Mouse (Mus musculus): ENCODE results near the gene Slc17a2. TPM values are rescaled to one million over a fixed set of nuclear protein-coding genes. Genes with fewer than 3 reads are reported as not detected.

Slc17a2 gene
- polyA plus RNA-seq, 1 experiment from 2014 or later: 0.96 TPM

- Histone ChIP-seq H3K4me3 (replicated peaks; ENCODE audit: low read depth, low read length) (no peak overlapping the region), H3K9me3 (replicated peaks; ENCODE audit: low read length) (no peaks in the 10 kb centered on the region), H3K36me3 (ENCODE audit: insufficient read depth, low read length) (no peaks in the 10 kb centered on the region), H3K4me2 (ENCODE audit: low read length) (no peak overlapping the region), H3K4me1 (replicated peaks; ENCODE audit: insufficient read depth, low read length) (0 out of 2 replicates have a peak, but pooled peaks cover 2% of the 10 kb centered on the region), H3K9ac (ENCODE audit: low read depth, low read length) (no peak overlapping the region), H3K27ac (no peak overlapping the region), H3K27me3 (ENCODE audit: insufficient read depth, low read length) (no peaks in the 10 kb centered on the region)
- no peak for ATAC-seq (replicated peaks; ENCODE audit: low FRiP score, low read depth)
- no peak for TF ChIP-seq CTCF (IDR thresholded peaks at IDR 0.05; ENCODE audit: low read depth)
- DNase-seq (ENCODE audit: low spot score): no peak
- 66% methylated on average over 3 of the region's 3 CpGs for WGBS
Observed at GRCm38 (mm10) chr13:23822213-23822612, 15.4 kb downstream of the Slc17a2 start.

- ATAC-seq (replicated peaks; ENCODE audit: low FRiP score, low read depth): no peak
- Histone ChIP-seq H3K27me3 (ENCODE audit: insufficient read depth, low read length) (no peaks in the 10 kb centered on the region), H3K36me3 (ENCODE audit: insufficient read depth, low read length) (no peaks in the 10 kb centered on the region), H3K4me3 (replicated peaks; ENCODE audit: low read depth, low read length) (no peak overlapping the region), H3K9ac (ENCODE audit: low read depth, low read length) (no peak overlapping the region), H3K9me3 (replicated peaks; ENCODE audit: low read length) (no peaks in the 10 kb centered on the region), H3K4me1 (replicated peaks; ENCODE audit: insufficient read depth, low read length) (no peaks in the 10 kb centered on the region), H3K4me2 (ENCODE audit: low read length) (no peak overlapping the region), H3K27ac (no peak overlapping the region)
- TF ChIP-seq CTCF (IDR thresholded peaks at IDR 0.05; ENCODE audit: low read depth): no peak
- WGBS: 52% methylated on average over 3 of the region's 3 CpGs
- DNase-seq (ENCODE audit: low spot score): no peak
Observed at GRCm38 (mm10) chr13:23826606-23827005, 19.8 kb downstream of the Slc17a2 start.

GRCm38 (mm10) chr13:23833053-23833452 is 26.3 kb downstream of the Slc17a2 start:
- no peak overlapping the region for H3K27ac ChIP-seq
- no peaks in the 10 kb centered on the region for H3K9me3 ChIP-seq (replicated peaks; ENCODE audit: low read length)
- DNase-seq (ENCODE audit: low spot score) (peak; percentile 84), ATAC-seq (replicated peaks; ENCODE audit: low FRiP score, low read depth) (0 out of 2 replicates have a peak, but pooled peaks have one; percentile 63)
- no peak overlapping the region for H3K4me3 ChIP-seq (replicated peaks; ENCODE audit: low read depth, low read length)
- peak; percentile 88 for TF ChIP-seq CTCF (IDR thresholded peaks at IDR 0.05; ENCODE audit: low read depth)
- H3K4me2 ChIP-seq (ENCODE audit: low read length): peak overlapping the region; percentile 21; the same call in 1 of the 2 replicates
- H3K9ac ChIP-seq (ENCODE audit: low read depth, low read length): no peak overlapping the region
- no peaks in the 10 kb centered on the region for H3K27me3 ChIP-seq (ENCODE audit: insufficient read depth, low read length)
- WGBS: 5% methylated on average over 6 of the region's 6 CpGs
- H3K4me1 ChIP-seq (replicated peaks; ENCODE audit: insufficient read depth, low read length): 0 out of 2 replicates have a peak, but pooled peaks cover 4% of the 10 kb centered on the region
- H3K36me3 ChIP-seq (ENCODE audit: insufficient read depth, low read length): no peaks in the 10 kb centered on the region

GRCm38 (mm10) chr13:23834836-23835235 is 28.0 kb downstream of the Slc17a2 start:
- ATAC-seq (replicated peaks; ENCODE audit: low FRiP score, low read depth) (no peak), DNase-seq (ENCODE audit: low spot score) (no peak)
- no peak for TF ChIP-seq CTCF (IDR thresholded peaks at IDR 0.05; ENCODE audit: low read depth)
- H3K4me2 ChIP-seq (ENCODE audit: low read length): no peak overlapping the region
- no peak overlapping the region for H3K4me3 ChIP-seq (replicated peaks; ENCODE audit: low read depth, low read length)
- H3K4me1 ChIP-seq (replicated peaks; ENCODE audit: insufficient read depth, low read length): 0 out of 2 replicates have a peak, but pooled peaks cover 4% of the 10 kb centered on the region
- H3K9me3 ChIP-seq (replicated peaks; ENCODE audit: low read length): no peaks in the 10 kb centered on the region
- H3K27me3 ChIP-seq (ENCODE audit: insufficient read depth, low read length): no peaks in the 10 kb centered on the region
- H3K36me3 ChIP-seq (ENCODE audit: insufficient read depth, low read length): no peaks in the 10 kb centered on the region
- 76% methylated on average over 5 of the region's 5 CpGs for WGBS
- H3K9ac ChIP-seq (ENCODE audit: low read depth, low read length): no peak overlapping the region
- H3K27ac ChIP-seq: no peak overlapping the region

GRCm38 (mm10) chr13:23836630-23837029 is 29.8 kb downstream of the Slc17a2 start:
- no peak overlapping the region for H3K27ac ChIP-seq
- no peaks in the 10 kb centered on the region for H3K27me3 ChIP-seq (ENCODE audit: insufficient read depth, low read length)
- WGBS: 89% methylated on average over 5 of the region's 5 CpGs
- H3K9me3 ChIP-seq (replicated peaks; ENCODE audit: low read length): no peaks in the 10 kb centered on the region
- TF ChIP-seq CTCF (IDR thresholded peaks at IDR 0.05; ENCODE audit: low read depth): no peak
- H3K4me1 ChIP-seq (replicated peaks; ENCODE audit: insufficient read depth, low read length): 0 out of 2 replicates have a peak, but pooled peaks cover 4% of the 10 kb centered on the region
- no peak for DNase-seq (ENCODE audit: low spot score)
- no peak for ATAC-seq (replicated peaks; ENCODE audit: low FRiP score, low read depth)
- no peak overlapping the region for H3K4me2 ChIP-seq (ENCODE audit: low read length)
- no peaks in the 10 kb centered on the region for H3K36me3 ChIP-seq (ENCODE audit: insufficient read depth, low read length)
- H3K9ac ChIP-seq (ENCODE audit: low read depth, low read length): no peak overlapping the region
- H3K4me3 ChIP-seq (replicated peaks; ENCODE audit: low read depth, low read length): no peak overlapping the region

GRCm38 (mm10) chr13:23839308-23839707 is 32.5 kb downstream of the Slc17a2 start, which contains the start of gene Slc17a3:
Slc17a3 (plus strand) TSS chr13:23839434.
- WGBS: 53% methylated on average over 2 of the region's 2 CpGs
- no peaks in the 10 kb centered on the region for H3K9me3 ChIP-seq (replicated peaks; ENCODE audit: low read length)
- 0 out of 2 replicates have a peak, but pooled peaks have one; percentile 7 for TF ChIP-seq CTCF (IDR thresholded peaks at IDR 0.05; ENCODE audit: low read depth)
- H3K4me1 ChIP-seq (replicated peaks; ENCODE audit: insufficient read depth, low read length): no peaks in the 10 kb centered on the region
- H3K27me3 ChIP-seq (ENCODE audit: insufficient read depth, low read length): no peaks in the 10 kb centered on the region
- H3K9ac ChIP-seq (ENCODE audit: low read depth, low read length): no peak within 1 kb of the TSS
- ATAC-seq (replicated peaks; ENCODE audit: low FRiP score, low read depth) (0 out of 2 replicates have a peak, but pooled peaks have one; percentile 36), DNase-seq (ENCODE audit: low spot score) (no peak)
- no peaks in the 10 kb centered on the region for H3K36me3 ChIP-seq (ENCODE audit: insufficient read depth, low read length)
- no peak within 1 kb of the TSS for H3K4me3 ChIP-seq (replicated peaks; ENCODE audit: low read depth, low read length)
- no peak within 1 kb of the TSS for H3K4me2 ChIP-seq (ENCODE audit: low read length)
- H3K27ac ChIP-seq: no peak within 1 kb of the TSS

- no peaks in the 10 kb centered on the region for H3K4me1 ChIP-seq (replicated peaks; ENCODE audit: insufficient read depth, low read length)
- TF ChIP-seq CTCF (IDR thresholded peaks at IDR 0.05; ENCODE audit: low read depth): no peak
- DNase-seq (ENCODE audit: low spot score): no peak
- no peak overlapping the region for H3K9ac ChIP-seq (ENCODE audit: low read depth, low read length)
- no peak for ATAC-seq (replicated peaks; ENCODE audit: low FRiP score, low read depth)
- WGBS: 86% methylated on average over 4 of the region's 4 CpGs
- no peaks in the 10 kb centered on the region for H3K27me3 ChIP-seq (ENCODE audit: insufficient read depth, low read length)
- H3K4me3 ChIP-seq (replicated peaks; ENCODE audit: low read depth, low read length): no peak overlapping the region
- no peaks in the 10 kb centered on the region for H3K36me3 ChIP-seq (ENCODE audit: insufficient read depth, low read length)
- no peaks in the 10 kb centered on the region for H3K9me3 ChIP-seq (replicated peaks; ENCODE audit: low read length)
- no peak overlapping the region for H3K27ac ChIP-seq
- H3K4me2 ChIP-seq (ENCODE audit: low read length): no peak overlapping the region
Observed at GRCm38 (mm10) chr13:23845851-23846250, 39.1 kb downstream of the Slc17a2 start.

Data from kidney, postnatal 0 days (tissue).